Mouse (Mus musculus) C2C12 (cell line): ENCODE data around the gene Acy3.

Experiments used
- CEBPB ChIP-seq: IDR thresholded peaks from one replicate; pipeline ENCODE4 v1.6.1; 2011; ENCODE audit warnings: low read depth, mild to moderate bottlenecking, control low read depth, moderate library complexity
- CTCF ChIP-seq: IDR thresholded peaks from one replicate; pipeline ENCODE4 v1.5.1; 2011; ENCODE audit not compliant: control insufficient read depth, insufficient read depth, insufficient read length
- MAX ChIP-seq: IDR thresholded peaks from one replicate; pipeline ENCODE4 v1.6.1; 2011; ENCODE audit warnings: mild to moderate bottlenecking, control low read depth
- MYOD1 ChIP-seq: IDR thresholded peaks from one replicate; pipeline ENCODE4 v1.6.1; 2011; ENCODE audit warnings: low read depth; ENCODE audit not compliant: control insufficient read depth, insufficient read length
- MYOG ChIP-seq: IDR thresholded peaks from one replicate; pipeline ENCODE4 v1.6.1; 2011; ENCODE audit not compliant: control insufficient read depth, insufficient read length; ENCODE audit errors: extremely low read depth
- USF1 ChIP-seq: IDR thresholded peaks from one replicate; pipeline ENCODE4 v1.6.1; 2011; ENCODE audit warnings: low read depth, mild to moderate bottlenecking, control low read depth, moderate library complexity

GRCm38 (mm10) chr19:4013066-4013465 lies 26.7 kb downstream of the Acy3 start:
- TF ChIP-seq MAX (no peak), CTCF (no peak), MYOD1 (no peak), USF1 (no peak), CEBPB (no peak), MYOG (no peak)
